Mouse (Mus musculus) liver, adult 2 months (tissue): Measurements from ENCODE around the gene Rhoh.

ENCODE experiments used
- CTCF ChIP-seq: fragments of 200-500 bp; IDR thresholded peaks from 2 replicates; pipeline ENCODE4 v1.5.1; 2011; ENCODE audit warnings: low read depth, low read length, control low read depth
- POLR2A ChIP-seq: fragments of 200-500 bp; IDR thresholded peaks from 2 replicates; pipeline ENCODE4 v1.6.1; 2011; ENCODE audit warnings: low read length, control low read depth; ENCODE audit not compliant: insufficient read depth; ENCODE audit errors: extremely low read depth

GRCm38 (mm10) chr5:65885699-65886443, 24.9 kb downstream of the Rhoh start:
- TF ChIP-seq CTCF (no peak), POLR2A (no peak)
